Mouse (Mus musculus): ENCODE data around the gene Chp2. TPM values are rescaled to one million over a fixed set of nuclear protein-coding genes. Genes with fewer than 3 reads are reported as not detected.

Gene Chp2
- total and polyA plus RNA-seq, 3 experiments = not detected

- no peak overlapping the region for H3K27ac ChIP-seq (ENCODE audit: control insufficient read depth, low read depth, low read length)
- peak; percentile 72 for DNase-seq (ENCODE audit: low read depth, low spot score)
- H3K4me1 ChIP-seq (ENCODE audit: control insufficient read depth in 1 of 2, insufficient read depth in 2 of 2, low read length in 2 of 2) = no peaks in the 10 kb centered on the region
- no peaks in the 10 kb centered on the region for H3K36me3 ChIP-seq (ENCODE audit: control insufficient read depth in 1 of 2, insufficient read depth in 2 of 2, low read length in 2 of 2)
- TF ChIP-seq E2F4 (IDR thresholded peaks at IDR 0.05; ENCODE audit: borderline replicate concordance, low read depth, low read length) = no peak
- peak; percentile 75 to 85 (median 78) for TF ChIP-seq CTCF (IDR thresholded peaks at IDR 0.05 in 2 of 3, conservative IDR thresholded peaks at IDR 0.05 in 1 of 3; ENCODE audit: control insufficient read depth in 1 of 3, insufficient read depth in 1 of 3, low read depth in 2 of 3, low read length in 3 of 3, poor library complexity in 1 of 3, severe bottlenecking in 1 of 3)
- peak; percentile 42 for TF ChIP-seq RAD21 (IDR thresholded peaks at IDR 0.05; ENCODE audit: low read depth, low read length)
- no peak for TF ChIP-seq MAZ (IDR thresholded peaks at IDR 0.05; ENCODE audit: low read depth, low read length)
- no peak for TF ChIP-seq MEF2A (IDR thresholded peaks at IDR 0.05; ENCODE audit: extremely low read depth, insufficient replicate concordance, low read depth, low read length, poor library complexity, severe bottlenecking)
- no peak for TF ChIP-seq EP300 (IDR thresholded peaks at IDR 0.05; ENCODE audit: low read depth in 1 of 2, low read length in 2 of 2)
- TF ChIP-seq NELFE (IDR thresholded peaks at IDR 0.05; ENCODE audit: low read depth, low read length) = no peak; the same call in 1 of the 2 replicates
- no peak for TF ChIP-seq GABPA (IDR thresholded peaks at IDR 0.05; ENCODE audit: low read depth, low read length)
- TF ChIP-seq HCFC1 (IDR thresholded peaks at IDR 0.05; ENCODE audit: low read depth, low read length) = no peak
- 0 out of 2 replicates have a peak, but pooled peaks have one; percentile 31 for TF ChIP-seq ZNF384 (IDR thresholded peaks at IDR 0.05; ENCODE audit: low read depth, low read length)
- TF ChIP-seq MAX (IDR thresholded peaks at IDR 0.05; ENCODE audit: low read length) = no peak
- TF ChIP-seq MXI1 (IDR thresholded peaks at IDR 0.05; ENCODE audit: low read depth, low read length) = no peak
- no peak for TF ChIP-seq MYB (IDR thresholded peaks at IDR 0.05; ENCODE audit: low read depth, low read length)
- TF ChIP-seq MAFK (IDR thresholded peaks at IDR 0.05; ENCODE audit: borderline replicate concordance, low read depth, low read length) = no peak
- TF ChIP-seq ZC3H11A (IDR thresholded peaks at IDR 0.05; ENCODE audit: low read depth, low read length) = 0 out of 2 replicates have a peak, but pooled peaks have one; percentile 13
- peak; percentile 57 for TF ChIP-seq SMC3 (IDR thresholded peaks at IDR 0.05; ENCODE audit: low read depth, low read length)
- no peak for TF ChIP-seq CHD2 (IDR thresholded peaks at IDR 0.05; ENCODE audit: low read length)
- TF ChIP-seq BHLHE40 (IDR thresholded peaks at IDR 0.05; ENCODE audit: borderline replicate concordance, low read depth, low read length) = no peak
- no peak for TF ChIP-seq ZMIZ1 (IDR thresholded peaks at IDR 0.05; ENCODE audit: low read depth, low read length)
- TF ChIP-seq POLR2A (IDR thresholded peaks at IDR 0.05; ENCODE audit: control insufficient read depth in 1 of 2, insufficient read depth in 1 of 2, low read depth in 1 of 2, low read length in 2 of 2, poor library complexity in 1 of 2) = no peak
- no peak for TF ChIP-seq TBP (IDR thresholded peaks at IDR 0.05; ENCODE audit: low read depth, low read length)
- H3K9ac ChIP-seq (ENCODE audit: control insufficient read depth, low read depth, low read length, poor library complexity, severe bottlenecking) = no peak overlapping the region
- H3K9me3 ChIP-seq (replicated peaks; ENCODE audit: insufficient read depth, low read length) = no peaks in the 10 kb centered on the region
- H3K27me3 ChIP-seq (ENCODE audit: control insufficient read depth in 1 of 2, insufficient read depth in 2 of 2, low read length in 2 of 2) = no peaks in the 10 kb centered on the region
- H3K4me3 ChIP-seq (ENCODE audit: control insufficient read depth in 1 of 2, insufficient read depth in 1 of 2, low read depth in 2 of 2, low read length in 2 of 2) = no peak overlapping the region
- no peaks in the 10 kb centered on the region for H3K79me2 ChIP-seq (ENCODE audit: control insufficient read depth, insufficient read depth, low read length, poor library complexity)
Observed at GRCm38 (mm10) chr7:122189484-122189883, 29.8 kb upstream of the Chp2 start.

GRCm38 (mm10) chr7:122191097-122191496 is 28.2 kb upstream of the Chp2 start:
- Histone ChIP-seq H3K27ac (ENCODE audit: control insufficient read depth, low read depth, low read length) (no peak overlapping the region), H3K36me3 (ENCODE audit: control insufficient read depth in 1 of 2, insufficient read depth in 2 of 2, low read length in 2 of 2) (no peaks in the 10 kb centered on the region), H3K4me1 (ENCODE audit: control insufficient read depth in 1 of 2, insufficient read depth in 2 of 2, low read length in 2 of 2) (no peaks in the 10 kb centered on the region), H3K79me2 (ENCODE audit: control insufficient read depth, insufficient read depth, low read length, poor library complexity) (no peaks in the 10 kb centered on the region), H3K9ac (ENCODE audit: control insufficient read depth, low read depth, low read length, poor library complexity, severe bottlenecking) (no peak overlapping the region), H3K4me3 (ENCODE audit: control insufficient read depth in 1 of 2, insufficient read depth in 1 of 2, low read depth in 2 of 2, low read length in 2 of 2) (no peak overlapping the region), H3K27me3 (ENCODE audit: control insufficient read depth in 1 of 2, insufficient read depth in 2 of 2, low read length in 2 of 2) (no peaks in the 10 kb centered on the region), H3K9me3 (replicated peaks; ENCODE audit: insufficient read depth, low read length) (no peaks in the 10 kb centered on the region)
- peak; percentile 59 for TF ChIP-seq USF1 (IDR thresholded peaks at IDR 0.05; ENCODE audit: low read depth, low read length)
- TF ChIP-seq TAL1 (IDR thresholded peaks at IDR 0.05; ENCODE audit: low read length) = no peak
- no peak for DNase-seq (ENCODE audit: low read depth, low spot score)
